Mouse (Mus musculus): ENCODE measurements around the gene Pitx2. TPM values are rescaled to one million over a fixed set of nuclear protein-coding genes. Genes with fewer than 3 reads are reported as not detected.
A peak's percentile ranks its signal among the peaks of the same experiment; 100 is the strongest.

Pitx2 gene
- polyA plus RNA-seq (2015; fragmentation: Nextera tagmentation; extraction: Ambion mirVana), result 29.0 and 37.9 TPM in 2 replicates

- Histone ChIP-seq H3K27me3 (ENCODE audit: control insufficient read depth, insufficient read depth, low read depth, low read length) (peaks cover 43% of the 10 kb centered on the region), H3K4me1 (ENCODE audit: control insufficient read depth, insufficient read depth, low read length) (peaks cover 16% of the 10 kb centered on the region), H3K9me3 (replicated peaks; ENCODE audit: control insufficient read depth, low read length, poor library complexity, severe bottlenecking) (no peaks in the 10 kb centered on the region), H3K4me2 (ENCODE audit: low read length) (peak within 1 kb of the TSS; percentile 50), H3K4me3 (ENCODE audit: low read depth, low read length) (peak within 1 kb of the TSS; percentile 31), H3K9ac (ENCODE audit: low read depth, low read length) (peak within 1 kb of the TSS; percentile 31), H3K27ac (ENCODE audit: low read length) (peak within 1 kb of the TSS; percentile 69), H3K36me3 (ENCODE audit: control insufficient read depth, insufficient read depth, low read length) (no peaks in the 10 kb centered on the region)
- under 1% methylated on average over 50 of the region's 60 CpGs for WGBS
- peak; percentile 69 for ATAC-seq
Measured at GRCm38 (mm10) chr3:129199609-129200500, at the start of gene Pitx2. Gene Pitx2, plus strand, starts transcription at chr3:129199878.

- no peak overlapping the region for H3K27ac ChIP-seq (ENCODE audit: low read length)
- H3K27me3 ChIP-seq (ENCODE audit: control insufficient read depth, insufficient read depth, low read depth, low read length), result no peaks in the 10 kb centered on the region
- H3K9me3 ChIP-seq (replicated peaks; ENCODE audit: control insufficient read depth, low read length, poor library complexity, severe bottlenecking), result no peaks in the 10 kb centered on the region
- no peak overlapping the region for H3K9ac ChIP-seq (ENCODE audit: low read depth, low read length)
- 83% methylated on average over 2 of the region's 2 CpGs for WGBS
- H3K4me2 ChIP-seq (ENCODE audit: low read length), result no peak overlapping the region
- H3K4me1 ChIP-seq (ENCODE audit: control insufficient read depth, insufficient read depth, low read length), result no peaks in the 10 kb centered on the region
- no peak overlapping the region for H3K4me3 ChIP-seq (ENCODE audit: low read depth, low read length)
- no peaks in the 10 kb centered on the region for H3K36me3 ChIP-seq (ENCODE audit: control insufficient read depth, insufficient read depth, low read length)
- no peak for ATAC-seq
Measured at GRCm38 (mm10) chr3:129150001-129150400, 49.7 kb upstream of the Pitx2 start.

- no peak overlapping the region for H3K4me3 ChIP-seq (ENCODE audit: low read depth, low read length)
- no peaks in the 10 kb centered on the region for H3K36me3 ChIP-seq (ENCODE audit: control insufficient read depth, insufficient read depth, low read length)
- no peaks in the 10 kb centered on the region for H3K4me1 ChIP-seq (ENCODE audit: control insufficient read depth, insufficient read depth, low read length)
- no peaks in the 10 kb centered on the region for H3K9me3 ChIP-seq (replicated peaks; ENCODE audit: control insufficient read depth, low read length, poor library complexity, severe bottlenecking)
- no peak for ATAC-seq
- 78% methylated on average over 8 of the region's 8 CpGs for WGBS
- no peak overlapping the region for H3K4me2 ChIP-seq (ENCODE audit: low read length)
- H3K27me3 ChIP-seq (ENCODE audit: control insufficient read depth, insufficient read depth, low read depth, low read length), result no peaks in the 10 kb centered on the region
- no peak overlapping the region for H3K27ac ChIP-seq (ENCODE audit: low read length)
- H3K9ac ChIP-seq (ENCODE audit: low read depth, low read length), result no peak overlapping the region
Measured at GRCm38 (mm10) chr3:129151096-129151685, 48.5 kb upstream of the Pitx2 start.

GRCm38 (mm10) chr3:129158812-129159370 is 40.8 kb upstream of the Pitx2 start:
- WGBS, result 68% methylated on average over 9 of the region's 9 CpGs
- ATAC-seq, result no peak
- no peaks in the 10 kb centered on the region for H3K36me3 ChIP-seq (ENCODE audit: control insufficient read depth, insufficient read depth, low read length)
- no peaks in the 10 kb centered on the region for H3K27me3 ChIP-seq (ENCODE audit: control insufficient read depth, insufficient read depth, low read depth, low read length)
- no peak overlapping the region for H3K4me3 ChIP-seq (ENCODE audit: low read depth, low read length)
- no peak overlapping the region for H3K9ac ChIP-seq (ENCODE audit: low read depth, low read length)
- H3K4me2 ChIP-seq (ENCODE audit: low read length), result no peak overlapping the region
- H3K27ac ChIP-seq (ENCODE audit: low read length), result no peak overlapping the region
- H3K4me1 ChIP-seq (ENCODE audit: control insufficient read depth, insufficient read depth, low read length), result no peaks in the 10 kb centered on the region
- H3K9me3 ChIP-seq (replicated peaks; ENCODE audit: control insufficient read depth, low read length, poor library complexity, severe bottlenecking), result no peaks in the 10 kb centered on the region

GRCm38 (mm10) chr3:129161333-129162035 is 38.2 kb upstream of the Pitx2 start:
- Histone ChIP-seq H3K27me3 (ENCODE audit: control insufficient read depth, insufficient read depth, low read depth, low read length) (no peaks in the 10 kb centered on the region), H3K27ac (ENCODE audit: low read length) (no peak overlapping the region), H3K4me1 (ENCODE audit: control insufficient read depth, insufficient read depth, low read length) (no peaks in the 10 kb centered on the region), H3K9me3 (replicated peaks; ENCODE audit: control insufficient read depth, low read length, poor library complexity, severe bottlenecking) (no peaks in the 10 kb centered on the region), H3K4me3 (ENCODE audit: low read depth, low read length) (no peak overlapping the region), H3K36me3 (ENCODE audit: control insufficient read depth, insufficient read depth, low read length) (no peaks in the 10 kb centered on the region), H3K4me2 (ENCODE audit: low read length) (no peak overlapping the region), H3K9ac (ENCODE audit: low read depth, low read length) (no peak overlapping the region)
- no peak for ATAC-seq
- WGBS, result 82% methylated on average over 11 of the region's 11 CpGs

GRCm38 (mm10) chr3:129164246-129164645 is 35.4 kb upstream of the Pitx2 start:
- Histone ChIP-seq H3K27ac (ENCODE audit: low read length) (no peak overlapping the region), H3K4me3 (ENCODE audit: low read depth, low read length) (no peak overlapping the region), H3K36me3 (ENCODE audit: control insufficient read depth, insufficient read depth, low read length) (no peaks in the 10 kb centered on the region), H3K4me1 (ENCODE audit: control insufficient read depth, insufficient read depth, low read length) (no peaks in the 10 kb centered on the region), H3K9ac (ENCODE audit: low read depth, low read length) (no peak overlapping the region), H3K4me2 (ENCODE audit: low read length) (no peak overlapping the region), H3K9me3 (replicated peaks; ENCODE audit: control insufficient read depth, low read length, poor library complexity, severe bottlenecking) (no peaks in the 10 kb centered on the region), H3K27me3 (ENCODE audit: control insufficient read depth, insufficient read depth, low read depth, low read length) (no peaks in the 10 kb centered on the region)
- 78% methylated on average over 1 of the region's 1 CpGs for WGBS
- no peak for ATAC-seq

GRCm38 (mm10) chr3:129165715-129166114 is 34.0 kb upstream of the Pitx2 start:
- Histone ChIP-seq H3K27ac (ENCODE audit: low read length) (no peak overlapping the region), H3K27me3 (ENCODE audit: control insufficient read depth, insufficient read depth, low read depth, low read length) (no peaks in the 10 kb centered on the region), H3K4me2 (ENCODE audit: low read length) (no peak overlapping the region), H3K9ac (ENCODE audit: low read depth, low read length) (no peak overlapping the region), H3K4me1 (ENCODE audit: control insufficient read depth, insufficient read depth, low read length) (no peaks in the 10 kb centered on the region), H3K36me3 (ENCODE audit: control insufficient read depth, insufficient read depth, low read length) (no peaks in the 10 kb centered on the region), H3K9me3 (replicated peaks; ENCODE audit: control insufficient read depth, low read length, poor library complexity, severe bottlenecking) (no peaks in the 10 kb centered on the region), H3K4me3 (ENCODE audit: low read depth, low read length) (no peak overlapping the region)
- WGBS, result 93% methylated on average over 8 of the region's 8 CpGs
- no peak for ATAC-seq

GRCm38 (mm10) chr3:129166684-129167083 is 33.0 kb upstream of the Pitx2 start:
- H3K9ac ChIP-seq (ENCODE audit: low read depth, low read length), result no peak overlapping the region
- no peaks in the 10 kb centered on the region for H3K36me3 ChIP-seq (ENCODE audit: control insufficient read depth, insufficient read depth, low read length)
- H3K4me1 ChIP-seq (ENCODE audit: control insufficient read depth, insufficient read depth, low read length), result no peaks in the 10 kb centered on the region
- H3K27ac ChIP-seq (ENCODE audit: low read length), result no peak overlapping the region
- ATAC-seq, result no peak
- no peak overlapping the region for H3K4me3 ChIP-seq (ENCODE audit: low read depth, low read length)
- WGBS, result 12% methylated on average over 6 of the region's 6 CpGs
- H3K4me2 ChIP-seq (ENCODE audit: low read length), result no peak overlapping the region
- no peaks in the 10 kb centered on the region for H3K9me3 ChIP-seq (replicated peaks; ENCODE audit: control insufficient read depth, low read length, poor library complexity, severe bottlenecking)
- H3K27me3 ChIP-seq (ENCODE audit: control insufficient read depth, insufficient read depth, low read depth, low read length), result no peaks in the 10 kb centered on the region

Data from midbrain, embryonic 16.5 days (tissue).